18 mouse cellular contexts compared by ENCODE assay signal in genomic region chr14:77881998-77882397, GRCm38 (mm10). TPM values are rescaled to one million over a fixed set of nuclear protein-coding genes. Genes with fewer than 3 reads are reported as not detected.
A peak's percentile ranks its signal among the peaks of the same experiment; 100 is the strongest.
DNase-seq lines count a peak whose midpoint lies in the region; TF ChIP-seq lines count a peak whose summit lies in the region.
"Had no signal": no experiment of that assay in that cellular context is flagged by ENCODE, and none has a peak within 500 bp of the region (broad histone marks: within the 10 kb centered on the region; RNA-seq: fewer than 3 reads in every experiment).

No protein-coding gene starts in this region.

- intact Hi-C loops in left cerebral cortex, postnatal 10 days (cut with DNase I) = no loop called here

- H3K79me2 ChIP-seq in C2C12 (ENCODE audit: control insufficient read depth, insufficient read depth) = no peaks in the 10 kb centered on the region
- H3K79me2 ChIP-seq in myocyte (ENCODE audit: control insufficient read depth, insufficient read depth) = no peaks in the 10 kb centered on the region

- H3K4me3 ChIP-seq in C2C12 (ENCODE audit: insufficient read depth, poor library complexity, severe bottlenecking) (no peak overlapping the region), myocyte (no peak overlapping the region)
- H3K4me3 ChIP-seq: embryonic facial prominence, embryonic 13.5 days; embryonic facial prominence, embryonic 15.5 days; erythroblast, embryonic 14.5 days; forebrain, embryonic 10.5 days; forebrain, embryonic 12.5 days had no signal

- no peaks in the 10 kb centered on the region for H3K27me3 ChIP-seq in C2C12 (ENCODE audit: control insufficient read depth, insufficient read depth, insufficient read length)
- H3K27me3 ChIP-seq in myocyte (ENCODE audit: control insufficient read depth, insufficient read depth, insufficient read length) = no peaks in the 10 kb centered on the region
- H3K27me3 ChIP-seq: embryonic facial prominence, embryonic 13.5 days; embryonic facial prominence, embryonic 15.5 days; forebrain, embryonic 12.5 days; Patski had no signal

- DNase-seq in Muller cell, postnatal 12 days (ENCODE audit: inconsistent ontology term) = peak; percentile 26
- DNase-seq in lung, postnatal 25 days (ENCODE audit: low spot score) = no peak
- DNase-seq in urinary bladder, postnatal 10 days (ENCODE audit: low spot score) = no peak
- no peak for DNase-seq in left cerebral cortex, postnatal 10 days (ENCODE audit: extremely low spot score in 1 of 2, low spot score in 2 of 2)
- DNase-seq: adrenal gland, adult 8-10 months; adrenal gland, postnatal 14 days; adrenal gland, postnatal 36 days; B cell, adult 2 months had no signal

- no peak for TF ChIP-seq CTCF in C2C12 (IDR thresholded peaks at IDR 0.05; ENCODE audit: control insufficient read depth, insufficient read depth, insufficient read length)

- peak overlapping the region; percentile 57 for H3K4me2 ChIP-seq in myocyte (ENCODE audit: low read depth)
- H3K4me2 ChIP-seq: embryonic facial prominence, embryonic 13.5 days; embryonic facial prominence, embryonic 15.5 days; forebrain, embryonic 12.5 days had no signal

- H3K79me3 ChIP-seq in C2C12 (ENCODE audit: low read depth) = no peaks in the 10 kb centered on the region

- H3K36me3 ChIP-seq in C2C12 (ENCODE audit: control insufficient read depth, insufficient read depth) = no peaks in the 10 kb centered on the region
- no peaks in the 10 kb centered on the region for H3K36me3 ChIP-seq in myocyte (ENCODE audit: control insufficient read depth, insufficient read depth)
- H3K36me3 ChIP-seq: embryonic facial prominence, embryonic 13.5 days; embryonic facial prominence, embryonic 15.5 days; forebrain, embryonic 10.5 days; forebrain, embryonic 12.5 days had no signal

- H3ac ChIP-seq in C2C12 (ENCODE audit: control insufficient read depth, insufficient read length, low read depth) = no peak overlapping the region
- no peak overlapping the region for H3ac ChIP-seq in myocyte (ENCODE audit: control insufficient read depth, insufficient read length)

- TF ChIP-seq POLR2A in myocyte (IDR thresholded peaks at IDR 0.05; ENCODE audit: insufficient read length, low read depth) = no peak

TF ChIP-seq in C2C12, 6 proteins besides CTCF, POLR2A, EP300 and RAD21:
- no peak for TF ChIP-seq CEBPB (IDR thresholded peaks at IDR 0.05; ENCODE audit: low read depth)
- peak; percentile 65 for TF ChIP-seq MYOD1 (IDR thresholded peaks at IDR 0.05; ENCODE audit: control insufficient read depth, insufficient read length, low read depth)
- TF ChIP-seq USF1 (IDR thresholded peaks at IDR 0.05; ENCODE audit: low read depth) = peak; percentile 70
- no peak for TF ChIP-seq MAX (IDR thresholded peaks at IDR 0.05)
- no peak for TF ChIP-seq MYOG (IDR thresholded peaks at IDR 0.05; ENCODE audit: control insufficient read depth, extremely low read depth, insufficient read length)
- no peak for TF ChIP-seq FOSL1 (IDR thresholded peaks at IDR 0.05; ENCODE audit: insufficient read depth, low read length, poor library complexity, severe bottlenecking)

TF ChIP-seq in myocyte, 11 proteins besides CTCF, POLR2A, EP300 and RAD21:
- peak in 1 of 3 experiments; percentile 34 for TF ChIP-seq MYOD1 (IDR thresholded peaks at IDR 0.05; ENCODE audit: control insufficient read depth in 1 of 3, insufficient read length in 2 of 3, low read depth in 2 of 3)
- TF ChIP-seq USF1 (IDR thresholded peaks at IDR 0.05; ENCODE audit: low read depth) = peak; percentile 76
- no peak for TF ChIP-seq TCF12 (IDR thresholded peaks at IDR 0.05; ENCODE audit: insufficient read depth, poor library complexity, severe bottlenecking)
- TF ChIP-seq MAX (IDR thresholded peaks at IDR 0.05; ENCODE audit: low read depth) = no peak
- TF ChIP-seq TCF3 (IDR thresholded peaks at IDR 0.05; ENCODE audit: insufficient read length, low read depth) = peak; percentile 14

RNA-seq across cellular contexts. Expression of gene Dnajc15, which starts 7.1 kb away (rescaled TPM):
- polyA plus RNA-seq in C2C12 (2012; fragmentation: generic; extraction: Trizol) = 50.1 TPM
- polyA plus RNA-seq in myocyte (2012; fragmentation: generic; extraction: Trizol) = 74.7 TPM
- 10 to 100 TPM; 51.8 to 52.7 TPM for total RNA-seq in left cerebral cortex, postnatal 10 days (2021)
- total RNA-seq: MEL had no signal

RNA-seq across cellular contexts. Expression of gene Epsti1, which starts 22.0 kb away (rescaled TPM):
- polyA plus RNA-seq in C2C12 (2012; fragmentation: generic; extraction: Trizol) = 0.11 TPM
- polyA plus RNA-seq in myocyte (2012; fragmentation: generic; extraction: Trizol) = 0.07 TPM
- total RNA-seq in left cerebral cortex, postnatal 10 days (2021) = under 1 TPM; 0.18 to 0.84 TPM
- total RNA-seq: ES-E14, MEL had no signal
- polyA plus RNA-seq: forebrain, embryonic 10.5 days; Patski had no signal
